Mouse (Mus musculus): ENCODE measurements around the gene Igflr1.
A peak's percentile ranks its signal among the peaks of the same experiment; 100 is the strongest.

Igflr1 gene

DNA sequence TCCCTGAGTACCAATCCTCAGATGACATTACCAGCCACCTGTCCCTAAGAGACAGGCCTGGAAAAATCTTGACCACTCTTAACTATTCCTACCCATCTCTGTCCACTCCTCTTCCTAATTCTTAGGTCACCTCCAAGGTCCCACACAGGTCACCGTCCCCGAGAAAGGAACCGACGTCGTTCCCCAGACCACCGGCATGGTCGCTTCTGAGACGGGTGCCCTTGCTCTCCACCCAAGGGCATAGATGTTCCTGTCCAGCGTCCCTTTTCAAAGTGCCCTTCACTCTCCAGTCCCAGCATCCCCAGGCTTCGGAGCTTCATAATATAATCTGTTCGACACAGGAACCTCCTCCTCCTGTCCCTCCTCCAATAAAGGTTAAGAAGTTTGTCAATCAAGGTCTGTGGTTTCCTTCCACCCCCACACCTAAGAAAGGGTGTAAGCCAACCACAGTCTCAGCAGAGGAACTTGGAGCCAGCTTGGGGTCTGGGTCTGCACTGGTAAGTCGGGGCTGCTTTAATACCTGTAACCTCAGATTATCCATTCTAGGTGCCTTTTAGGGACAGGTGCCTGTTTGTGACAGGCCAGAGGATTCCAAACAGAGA is at the start of gene Igflr1:
Gene Igflr1 (plus strand): TSS at position 458 of the 602 bp plus-strand sequence.
- DNase-seq (ENCODE audit: low read depth): no peak

DNA sequence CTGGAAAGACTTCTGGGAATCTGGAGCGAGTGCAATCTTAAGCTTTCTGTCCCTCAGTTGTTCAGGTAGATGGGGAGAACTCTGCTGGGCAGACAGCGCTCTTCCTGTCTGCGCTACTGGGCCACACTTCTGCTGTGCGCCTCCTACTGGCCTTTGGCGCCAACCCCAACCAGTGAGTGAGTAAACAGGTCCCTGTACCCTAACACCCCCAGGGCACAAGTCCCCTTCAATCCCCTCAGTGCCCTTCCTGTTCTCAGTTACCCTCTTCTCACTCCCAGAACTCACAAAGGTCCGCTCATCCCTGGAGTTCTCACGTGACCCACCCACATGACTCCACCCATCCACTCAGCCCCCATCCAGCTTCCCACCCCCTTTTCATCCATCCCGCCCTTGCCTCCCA is 46.9 kb upstream of the Igflr1 start:
- no peak for DNase-seq (ENCODE audit: low read depth)

DNA sequence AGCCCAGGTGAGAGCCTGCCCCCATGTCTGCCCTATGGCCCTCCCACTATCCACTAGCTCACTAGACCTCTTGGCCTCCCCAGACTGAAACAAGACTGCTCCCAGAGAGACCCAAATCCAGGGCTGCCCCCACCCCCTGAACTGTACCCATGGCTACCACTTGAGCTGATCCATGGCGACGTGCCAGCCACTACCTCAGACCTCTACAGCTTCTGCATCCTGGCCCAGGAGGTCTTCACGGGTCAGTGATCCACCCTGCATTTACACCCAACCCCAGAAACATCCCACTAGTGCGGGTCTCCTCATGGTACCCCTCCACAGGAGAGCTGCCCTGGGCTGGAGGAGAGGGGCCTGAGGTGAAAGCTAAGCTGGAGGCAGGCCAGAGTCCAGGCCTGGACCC is 44.8 kb upstream of the Igflr1 start:
- no peak for DNase-seq (ENCODE audit: low read depth)

DNA sequence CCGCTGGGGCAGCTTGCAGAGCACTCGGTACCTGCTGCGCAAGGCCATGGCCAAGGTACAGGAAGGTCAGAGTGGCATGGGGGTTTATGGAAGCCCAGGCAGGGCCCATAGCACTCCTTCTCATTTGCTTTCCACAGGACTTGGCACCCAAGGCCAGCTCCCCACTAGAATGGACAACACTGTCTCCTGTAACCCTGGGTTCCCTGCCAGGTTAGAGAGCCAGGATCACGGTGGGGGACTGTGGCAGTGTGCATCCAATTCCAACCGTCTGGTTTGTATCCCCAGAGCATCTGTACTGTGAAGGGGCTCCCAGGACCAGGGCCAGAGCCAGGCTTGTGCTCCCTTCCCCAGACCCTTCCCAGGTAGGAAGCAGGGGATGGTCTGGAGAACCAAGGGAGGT is 44.4 kb upstream of the Igflr1 start:
- DNase-seq (ENCODE audit: low read depth): no peak

DNA sequence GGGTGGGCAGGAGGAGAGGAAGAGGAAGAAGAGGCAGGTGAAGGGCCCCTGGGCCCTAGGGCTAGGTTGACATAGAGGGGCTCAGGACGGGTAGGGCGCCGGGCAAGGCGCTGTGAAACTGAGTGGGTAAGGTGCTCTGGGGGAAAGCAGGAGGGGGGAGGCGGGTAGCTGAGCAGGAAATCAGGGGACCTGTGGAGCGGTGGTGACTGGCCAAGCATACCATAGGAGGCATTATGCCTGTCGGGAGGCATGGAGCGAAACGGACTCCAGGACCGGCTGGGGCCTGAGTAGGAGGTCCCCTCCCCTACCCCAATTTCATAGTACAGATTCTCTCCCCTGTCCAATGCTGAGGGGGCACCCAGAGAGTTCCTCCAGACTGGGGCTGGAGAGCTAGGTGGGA is 42.4 kb upstream of the Igflr1 start:
- no peak for DNase-seq (ENCODE audit: low read depth)

DNA sequence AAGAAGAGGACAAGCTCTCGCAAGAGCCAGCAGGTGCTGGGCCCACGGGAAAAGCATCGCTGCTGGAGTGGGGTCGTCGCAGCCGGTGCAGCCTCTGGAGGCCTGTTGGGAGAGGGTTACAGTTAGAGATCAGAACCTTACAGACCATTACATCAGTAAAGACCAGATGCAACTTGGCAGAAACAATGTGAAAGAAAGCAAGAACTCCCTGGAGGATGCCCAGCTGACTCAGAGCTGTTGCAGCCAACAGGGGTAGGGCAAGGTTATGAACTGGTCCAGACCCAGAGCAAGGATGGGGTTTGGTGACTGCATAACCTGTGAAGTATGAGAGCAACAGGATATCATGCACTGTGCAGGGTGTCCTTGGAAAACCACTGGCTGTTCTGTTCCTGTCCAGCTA is 40.7 kb upstream of the Igflr1 start:
- no peak for DNase-seq (ENCODE audit: low read depth)

DNA sequence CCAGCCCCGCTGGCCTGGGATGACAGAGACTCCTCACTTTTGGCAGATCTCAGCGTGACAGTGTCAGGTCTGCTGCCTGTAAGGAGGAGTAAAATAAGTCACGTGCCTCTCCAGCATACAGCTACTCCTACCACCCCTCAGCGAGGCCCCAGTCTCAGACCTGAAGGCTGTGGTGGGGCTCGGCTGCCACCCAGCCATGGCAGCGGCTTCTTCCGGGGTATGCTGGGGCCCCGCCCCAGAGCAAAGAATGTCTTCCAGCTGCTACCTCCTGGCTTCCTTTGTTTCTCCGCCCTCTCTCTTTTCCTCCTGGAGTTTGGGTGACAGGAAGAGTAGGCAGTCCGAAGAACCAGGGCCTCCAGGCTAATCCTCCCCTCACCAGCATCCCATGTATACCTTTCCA is 39.3 kb upstream of the Igflr1 start:
- DNase-seq (ENCODE audit: low read depth): no peak

DNA sequence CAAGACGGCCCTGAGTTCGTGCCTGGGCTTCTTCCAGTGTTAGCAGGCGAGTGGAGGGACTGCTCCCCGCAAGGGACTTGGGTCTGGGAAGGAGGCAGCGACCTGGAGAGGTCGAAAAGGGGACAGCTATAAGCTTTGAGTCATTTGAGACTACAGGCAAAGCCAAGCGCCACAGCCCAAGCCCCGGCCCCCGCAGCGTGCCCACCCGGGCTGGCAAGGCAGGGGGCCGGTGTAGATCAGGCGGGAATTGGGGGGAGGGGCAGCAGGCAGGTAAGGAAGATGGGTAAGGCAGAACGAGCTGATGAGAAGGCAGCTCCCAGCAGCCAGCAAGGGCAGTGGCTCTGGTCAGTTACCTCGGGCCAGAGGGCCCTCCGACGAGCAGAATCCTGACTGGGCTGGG is 38.8 kb upstream of the Igflr1 start:
- no peak for DNase-seq (ENCODE audit: low read depth)

DNA sequence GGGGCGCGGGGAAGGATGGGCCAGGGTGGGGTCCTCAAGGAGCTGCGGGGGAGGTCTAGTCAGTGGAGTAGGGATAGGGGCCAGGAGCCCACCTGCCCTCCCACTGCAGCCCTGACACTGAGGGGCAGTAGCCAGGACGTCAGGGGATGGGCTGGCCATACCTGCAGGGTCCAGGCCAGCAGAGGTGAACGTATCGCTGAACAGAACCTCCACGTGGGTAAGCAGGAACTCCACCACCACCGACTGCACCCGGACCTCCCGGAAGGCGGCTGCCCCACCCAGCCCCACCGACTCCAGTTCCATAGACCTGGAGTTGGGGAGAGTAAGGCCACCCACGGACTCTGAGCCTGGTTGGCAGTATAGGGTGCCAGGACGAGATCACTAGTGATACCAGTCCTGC is 38.2 kb upstream of the Igflr1 start:
- DNase-seq (ENCODE audit: low read depth): no peak

DNA sequence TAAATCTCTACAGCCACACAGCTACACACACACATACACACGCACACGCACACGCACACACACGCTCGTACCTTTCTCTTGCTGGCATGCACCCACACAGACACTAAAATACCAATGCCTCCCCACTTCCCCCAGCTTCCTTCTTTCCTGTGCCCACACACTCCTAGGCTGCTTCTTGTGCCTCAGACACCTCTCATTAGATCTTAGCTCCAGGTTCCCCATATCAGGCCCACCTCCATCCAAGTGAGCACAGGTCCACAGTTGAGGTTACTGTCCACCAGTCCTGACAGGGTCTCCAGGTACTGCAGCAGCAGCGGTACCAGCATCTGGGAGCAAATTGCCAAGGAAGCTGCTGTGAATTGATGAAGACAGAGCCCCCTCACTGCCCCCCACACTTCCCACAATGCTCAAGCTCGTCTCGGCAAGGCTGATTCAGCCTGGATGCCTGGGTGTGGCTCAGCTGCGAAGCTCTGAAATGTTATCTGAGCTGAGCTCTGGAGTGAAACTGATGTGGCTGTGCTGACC is 33.9 kb upstream of the Igflr1 start:
- DNase-seq (ENCODE audit: low read depth): no peak

DNA sequence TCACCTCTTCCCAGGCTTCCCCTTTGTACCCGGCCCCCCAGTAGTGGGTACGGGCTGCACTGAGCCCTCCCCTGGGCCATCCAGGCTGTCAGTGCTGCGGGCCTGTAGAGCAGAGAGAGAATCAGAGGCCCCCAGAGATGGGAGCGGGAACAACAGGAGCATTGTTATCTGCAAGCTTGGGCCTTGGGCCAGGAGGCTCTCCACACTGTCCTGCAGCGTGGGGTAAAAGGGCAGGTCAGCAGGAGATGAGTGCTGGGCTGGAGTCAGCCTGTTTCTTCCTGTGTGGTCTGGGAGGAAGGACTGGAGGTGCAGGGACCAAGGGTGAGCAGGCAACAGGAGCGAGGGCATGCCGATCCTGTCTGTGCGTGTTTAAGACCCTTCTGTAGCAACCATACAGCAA is 32.3 kb upstream of the Igflr1 start:
- no peak for DNase-seq (ENCODE audit: low read depth)

DNA sequence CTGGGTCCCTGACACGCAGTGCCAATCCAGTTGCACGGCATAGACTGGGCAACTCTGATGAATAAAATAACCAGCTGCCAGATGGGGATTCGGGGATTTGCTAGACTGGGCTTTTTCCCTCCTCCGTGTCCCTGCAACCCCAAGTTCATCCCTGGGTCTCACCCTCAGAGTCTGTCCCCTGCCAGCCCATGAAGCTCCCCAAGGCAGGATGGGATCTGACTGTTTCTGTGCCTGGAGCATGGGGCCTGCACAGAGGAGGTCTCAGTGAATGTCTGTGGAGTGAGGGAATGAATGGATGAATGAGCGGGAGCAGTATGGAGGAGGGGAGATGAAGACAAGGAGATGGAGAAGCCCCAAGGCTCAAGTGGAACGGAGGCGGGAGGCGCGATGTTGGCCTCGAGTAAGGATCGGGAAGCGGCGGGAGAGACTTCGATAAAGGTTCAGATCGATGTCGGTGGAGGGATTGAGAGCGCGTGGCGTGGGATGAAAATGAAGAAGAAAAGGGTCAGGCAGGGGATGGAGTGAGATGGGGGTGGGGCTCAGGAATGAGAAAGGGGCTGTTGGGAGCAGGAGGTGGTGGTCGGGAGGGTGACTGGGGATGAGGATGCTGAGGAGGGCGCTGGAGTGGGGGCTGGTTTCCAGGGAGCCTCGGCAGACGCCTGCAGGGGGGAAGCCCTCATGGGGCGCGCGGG is 31.1 kb upstream of the Igflr1 start:
- DNase-seq (ENCODE audit: low read depth): no peak

DNA sequence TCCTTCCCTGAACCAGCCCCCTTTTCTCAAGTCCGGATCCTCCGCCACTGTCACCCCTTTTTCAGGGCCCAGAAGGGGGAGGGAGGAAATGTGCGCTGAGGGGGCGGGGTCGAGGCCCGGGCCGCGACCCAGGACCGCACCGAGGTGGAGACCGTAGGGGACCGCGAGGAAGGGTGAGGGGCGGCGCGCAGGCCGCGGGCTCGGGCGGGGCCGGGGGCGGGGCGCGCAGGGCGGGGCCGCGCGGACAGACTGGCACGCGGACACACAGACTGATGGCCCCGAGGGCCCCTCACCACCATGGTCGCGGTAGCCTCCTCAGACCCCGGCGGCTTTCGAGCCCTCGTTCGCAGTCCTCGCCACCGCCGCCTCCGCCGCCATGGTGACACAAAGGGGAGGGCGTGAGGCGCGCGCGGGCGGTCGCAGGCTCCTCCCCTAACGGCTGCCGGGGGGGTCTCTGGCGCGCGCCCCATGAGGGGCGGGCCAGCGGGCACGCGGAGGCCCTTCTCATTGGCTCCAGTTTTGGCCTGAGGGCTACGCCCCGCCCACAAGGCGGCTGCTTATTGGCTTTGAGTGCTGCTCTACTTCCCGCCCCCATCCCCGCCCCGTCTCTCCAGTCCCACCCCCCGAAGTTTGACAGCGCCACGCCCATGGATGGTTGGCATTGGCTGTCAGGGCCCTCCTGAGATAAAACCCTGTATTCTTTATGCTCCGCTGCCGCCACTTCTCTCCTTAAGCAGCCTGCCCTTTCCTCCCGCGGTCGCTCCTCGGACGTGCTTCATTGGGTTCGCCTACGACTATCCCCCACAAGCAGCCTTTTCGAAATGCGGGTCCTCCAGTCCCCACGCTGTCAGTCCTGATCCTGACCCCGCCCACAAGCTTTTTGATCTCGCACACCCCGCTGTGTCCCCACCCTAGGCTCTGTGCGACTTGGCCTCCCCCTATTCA is 30.3 kb upstream of the Igflr1 start, which contains the start of gene Arhgap33:
Gene Arhgap33 (minus strand): TSS at position 428 of the 945 bp plus-strand sequence.
- DNase-seq (ENCODE audit: low read depth): peak; percentile 98

DNA sequence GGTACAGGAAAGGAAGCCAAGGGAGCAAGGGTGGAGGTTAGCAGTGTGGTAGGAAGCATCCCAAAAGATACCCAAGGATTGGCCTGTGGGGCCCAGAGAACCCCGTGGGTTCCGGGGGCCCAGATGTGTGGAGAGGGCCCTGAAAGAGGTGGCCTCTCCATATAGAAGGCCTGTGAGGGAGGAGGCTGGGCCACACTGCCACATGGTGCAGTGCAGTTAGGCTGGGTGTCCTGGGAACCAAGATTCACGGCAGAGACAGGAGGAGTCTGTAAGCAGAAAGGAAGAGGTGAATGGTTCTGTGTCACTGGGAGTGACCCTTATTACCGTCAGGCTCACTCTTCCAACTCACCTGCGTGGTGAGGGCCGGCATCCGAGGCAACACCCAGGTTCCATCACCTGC is 24.7 kb upstream of the Igflr1 start:
- no peak for DNase-seq (ENCODE audit: low read depth)

DNA sequence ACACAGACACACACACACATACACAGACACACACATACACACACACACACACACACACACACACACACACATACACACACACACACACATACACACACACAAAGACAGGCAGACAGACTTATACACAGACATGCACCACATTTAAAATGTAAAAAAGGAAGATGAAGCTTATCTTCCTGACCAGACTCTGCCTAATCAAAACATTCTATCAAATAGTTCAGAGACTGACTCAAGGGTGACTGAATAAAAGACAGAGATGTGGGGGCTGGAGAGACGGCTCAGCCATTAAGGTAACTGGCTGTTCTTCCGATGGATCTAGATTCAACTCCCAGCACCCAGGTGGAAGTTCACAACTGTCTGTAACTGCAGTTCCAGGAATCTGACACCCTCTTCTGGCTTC is 20.9 kb upstream of the Igflr1 start:
- peak; percentile 37 for DNase-seq (ENCODE audit: low read depth)

DNA sequence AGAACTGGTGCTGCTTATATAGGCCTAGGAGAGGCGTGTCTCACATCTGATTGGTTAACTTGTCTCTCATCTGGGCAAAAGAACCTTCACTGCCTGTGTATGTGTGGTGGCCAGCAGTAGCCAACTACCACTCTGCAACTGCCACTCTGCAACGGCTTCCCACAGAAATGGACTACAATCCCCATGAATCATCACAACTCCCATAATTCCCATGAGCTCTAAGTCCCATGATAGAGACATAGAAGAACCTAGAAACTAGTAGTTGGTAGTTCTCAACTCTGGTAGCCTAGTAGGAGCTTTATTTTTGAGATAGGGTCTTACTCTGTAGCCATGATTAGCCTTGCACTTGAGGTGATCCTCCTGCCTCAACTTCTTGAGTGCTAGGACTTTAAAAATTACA is 15.3 kb upstream of the Igflr1 start:
- DNase-seq (ENCODE audit: low read depth): no peak

DNA sequence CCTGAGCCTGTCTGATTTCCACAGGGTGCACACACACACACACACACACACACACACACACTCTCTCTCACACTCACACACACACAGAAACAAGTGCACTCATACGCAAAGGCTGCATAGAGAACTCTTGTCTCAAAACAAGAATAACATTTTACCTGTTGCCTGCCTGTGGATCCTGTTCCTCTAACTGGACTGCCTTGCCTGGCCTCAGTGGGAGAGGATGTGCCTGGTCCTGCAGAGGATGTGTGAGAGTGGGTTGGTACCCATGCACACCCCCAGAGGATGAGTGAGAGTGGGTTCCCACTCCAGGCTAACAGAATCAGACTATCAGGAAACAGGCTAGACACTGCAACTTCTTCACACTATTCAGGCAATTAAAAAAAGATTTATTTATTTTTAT is 14.6 kb upstream of the Igflr1 start:
- no peak for DNase-seq (ENCODE audit: low read depth)

DNA sequence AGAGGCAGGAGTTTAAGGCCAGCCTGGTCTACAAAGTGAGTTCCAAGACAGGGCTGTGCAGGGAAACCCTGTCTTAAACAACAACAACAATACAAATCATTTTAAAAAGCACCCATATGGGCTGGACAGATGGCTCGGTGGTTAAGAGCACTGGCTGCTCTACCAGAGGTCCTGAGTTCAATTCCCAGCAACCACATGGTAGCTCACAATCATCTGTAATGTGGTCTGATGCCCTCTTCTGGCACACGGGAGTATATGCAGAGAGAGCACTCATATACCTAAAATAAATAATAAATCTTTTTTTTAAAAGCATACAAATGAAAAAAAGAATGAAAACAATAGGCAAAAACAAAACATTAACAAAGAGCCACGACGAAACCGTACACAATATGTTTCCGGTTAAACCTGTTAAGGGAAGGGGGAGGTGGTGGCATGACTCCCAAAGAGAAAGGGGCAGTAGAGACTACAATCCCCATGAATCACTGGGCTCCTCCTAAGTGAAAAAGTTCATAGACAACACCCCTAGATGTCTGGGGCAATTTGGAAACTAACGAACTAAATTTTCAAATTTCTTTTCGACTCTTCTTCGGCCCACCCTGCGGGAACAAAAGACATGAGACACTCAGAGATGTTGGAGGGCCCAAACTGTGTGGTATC is 13.7 kb upstream of the Igflr1 start:
- no peak for DNase-seq (ENCODE audit: low read depth)

DNA sequence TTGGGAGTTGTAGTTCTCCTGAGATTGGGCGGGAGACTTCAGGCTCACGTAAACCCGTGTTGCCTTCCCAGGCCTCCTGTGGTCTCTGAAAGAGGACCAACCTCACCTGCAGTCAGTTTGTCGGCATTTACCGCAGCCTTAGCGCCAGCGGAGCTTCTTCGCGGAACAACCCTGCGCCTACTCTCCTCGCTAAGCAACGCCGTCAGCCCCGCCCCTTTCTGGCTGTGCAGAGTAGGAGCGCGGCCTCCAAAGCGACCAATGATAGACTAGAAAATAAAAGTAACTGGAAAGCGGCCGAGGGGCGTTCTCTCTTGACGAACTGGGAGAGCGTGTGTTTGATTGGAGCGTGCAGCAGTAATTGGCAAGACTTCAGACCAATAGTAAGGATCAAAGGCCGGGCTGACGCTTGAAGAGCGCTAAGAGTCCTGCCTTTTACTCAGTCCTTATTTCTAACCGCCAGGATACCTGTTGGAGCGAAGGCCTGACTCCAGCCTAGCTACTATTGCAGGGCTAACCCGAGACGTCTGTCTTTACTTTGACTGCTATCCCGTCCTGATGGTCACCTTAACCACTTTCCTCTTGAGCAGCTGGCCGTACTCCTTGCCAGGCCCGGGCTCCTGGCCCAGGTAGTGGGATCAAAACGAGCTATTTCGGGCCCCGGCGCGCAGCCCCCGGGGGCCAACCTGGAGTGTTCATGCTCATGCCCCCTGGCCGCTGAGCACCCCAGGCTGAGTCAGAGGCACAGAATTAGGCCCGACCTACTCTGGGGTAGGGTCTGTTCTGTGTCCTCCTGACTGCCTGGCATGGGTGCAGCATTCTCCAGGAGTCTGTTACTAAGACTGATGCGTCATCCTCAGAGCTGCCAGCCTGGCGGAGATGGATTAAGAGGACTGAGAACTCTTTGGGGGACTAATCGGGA is 12.9 kb upstream of the Igflr1 start, which contains the start of the genes Hspb6 and Proser3:
Gene Hspb6 (plus strand): TSS at position 77 of the 919 bp plus-strand sequence.
Gene Proser3 (minus strand): TSS at position 198 of the 919 bp plus-strand sequence.
- DNase-seq (ENCODE audit: low read depth): peak; percentile 99

DNA sequence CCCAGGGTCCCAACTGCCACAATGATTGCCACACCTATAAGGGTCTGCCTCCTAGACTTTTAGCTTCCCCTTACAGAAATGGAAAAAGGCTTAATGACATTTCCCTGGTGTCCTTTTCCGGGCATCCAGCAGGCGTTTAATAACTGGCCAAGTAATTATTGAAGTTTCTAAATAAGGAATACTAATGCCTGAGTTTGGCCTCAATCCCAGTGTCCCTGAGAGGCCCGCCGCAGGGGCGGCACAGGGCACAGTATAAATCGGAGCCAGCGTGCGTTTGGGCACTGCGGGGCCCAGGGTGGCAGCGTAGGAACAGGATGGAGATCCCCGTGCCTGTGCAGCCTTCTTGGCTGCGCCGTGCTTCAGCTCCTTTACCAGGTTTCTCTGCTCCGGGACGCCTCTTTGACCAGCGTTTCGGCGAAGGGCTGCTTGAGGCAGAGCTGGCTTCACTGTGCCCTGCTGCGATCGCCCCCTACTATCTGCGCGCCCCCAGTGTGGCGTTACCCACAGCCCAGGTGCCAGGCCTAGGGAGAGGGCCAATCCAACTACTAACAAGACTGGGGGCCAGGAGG is 12.1 kb upstream of the Igflr1 start:
- DNase-seq (ENCODE audit: low read depth): no peak
